Mouse (Mus musculus): ENCODE measurements around the gene Mybph.
"Not testable (repeated sequence)": the region's sequence is repeated elsewhere in the genome, so short reads cannot be mapped to it uniquely, and the experiment has no call there.

The Mybph gene

GRCm38 (mm10) chr1:134234455-134235390 lies 41.5 kb downstream of the Mybph start:
- peak; percentile 45 for DNase-seq

DNA sequence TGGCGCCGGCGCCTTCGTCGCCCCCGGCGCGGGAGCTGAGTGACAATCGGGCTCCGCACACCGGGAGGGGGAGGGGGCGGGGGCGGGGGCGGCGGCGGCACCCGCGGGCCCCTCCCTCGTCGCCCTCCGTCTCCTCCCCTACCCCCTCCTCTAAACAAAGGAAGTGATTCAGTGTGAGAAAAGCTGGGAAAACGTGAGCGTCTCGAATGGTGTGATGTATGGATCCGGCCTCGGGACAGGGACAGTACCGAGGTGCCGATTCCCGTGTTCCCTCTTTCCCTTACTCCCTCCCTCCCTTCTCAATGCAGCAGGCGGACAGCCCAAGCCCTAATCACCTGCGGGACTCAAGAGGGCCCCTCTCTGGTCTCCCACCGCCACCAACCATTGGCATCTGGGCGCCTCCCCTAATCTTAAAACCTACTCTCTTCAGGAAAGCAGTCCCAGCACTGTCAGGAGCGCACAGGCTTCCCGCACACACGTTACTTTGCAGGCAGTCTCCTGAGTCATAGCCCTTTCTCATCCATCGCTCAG lies 42.2 kb downstream of the Mybph start, which contains the start of gene Adora1:
Gene Adora1 (minus strand): TSS at position 41 of the 531 bp plus-strand sequence.
- no peak for DNase-seq

GRCm38 (mm10) chr1:134236142-134236541 lies 42.9 kb downstream of the Mybph start:
- no peak for DNase-seq

- peak; percentile 37 for DNase-seq
These were observed 44.2 kb downstream of the Mybph start for GRCm38 (mm10) chr1:134237438-134237837.

DNA sequence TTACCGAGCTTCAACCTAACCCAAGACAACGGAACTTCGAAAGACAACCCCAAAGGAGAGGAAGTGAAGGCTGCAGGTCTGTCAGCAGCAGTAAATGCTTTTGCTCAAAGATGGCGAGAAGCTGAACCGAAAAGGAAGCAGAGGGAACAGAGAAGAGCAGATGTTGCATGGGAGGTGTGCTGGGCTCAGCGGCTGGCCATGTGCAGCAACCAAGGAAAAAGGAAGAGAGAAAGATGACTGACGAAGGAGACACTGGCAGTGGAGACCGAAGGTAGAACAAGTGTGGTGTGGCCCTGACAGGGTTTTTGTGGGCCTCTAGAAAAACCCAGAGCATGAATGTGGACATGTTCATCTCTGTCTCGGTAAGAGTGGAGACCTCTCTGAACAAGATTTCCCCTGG lies 47.5 kb downstream of the Mybph start:
- no peak for DNase-seq

DNA sequence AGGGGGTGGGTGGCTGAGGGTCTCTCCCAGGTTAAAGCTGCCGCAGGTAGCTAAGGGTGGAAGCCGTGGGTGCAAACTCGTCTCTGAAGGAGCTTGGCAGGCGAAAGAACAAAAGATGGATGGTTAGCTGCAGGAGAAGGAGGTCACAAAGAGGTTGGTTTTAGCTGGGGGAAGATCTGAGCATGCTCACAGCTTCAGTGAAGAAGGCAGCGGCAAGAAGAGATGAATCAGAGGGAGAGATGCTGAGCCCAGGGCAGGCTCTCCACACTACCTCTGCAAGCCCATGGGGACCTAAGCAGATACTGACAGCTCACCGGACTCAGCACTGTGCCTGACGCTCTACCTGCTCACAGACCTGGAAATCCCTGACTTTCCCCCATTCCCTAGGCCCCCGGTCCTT lies 48.0 kb downstream of the Mybph start:
- no peak for DNase-seq

DNA sequence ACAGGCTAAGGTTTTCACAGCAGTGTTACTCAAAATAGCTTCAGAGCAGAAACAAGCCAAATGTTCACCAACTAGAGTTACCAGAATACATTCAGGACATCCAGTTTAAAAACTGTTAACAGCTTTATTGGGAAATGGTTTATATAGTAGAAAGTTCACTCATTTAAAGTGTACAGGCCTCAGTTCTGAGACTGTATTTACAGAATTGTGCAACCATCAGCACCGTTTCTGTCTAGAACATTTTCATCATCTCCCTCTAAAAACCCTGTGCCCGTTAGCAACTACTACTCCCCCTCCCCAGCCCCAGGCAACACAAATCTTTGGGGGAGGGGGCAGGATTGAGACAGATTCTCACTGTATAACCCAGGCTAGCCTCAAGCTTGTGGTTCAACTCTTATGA lies 49.0 kb downstream of the Mybph start:
- no peak for DNase-seq

DNA sequence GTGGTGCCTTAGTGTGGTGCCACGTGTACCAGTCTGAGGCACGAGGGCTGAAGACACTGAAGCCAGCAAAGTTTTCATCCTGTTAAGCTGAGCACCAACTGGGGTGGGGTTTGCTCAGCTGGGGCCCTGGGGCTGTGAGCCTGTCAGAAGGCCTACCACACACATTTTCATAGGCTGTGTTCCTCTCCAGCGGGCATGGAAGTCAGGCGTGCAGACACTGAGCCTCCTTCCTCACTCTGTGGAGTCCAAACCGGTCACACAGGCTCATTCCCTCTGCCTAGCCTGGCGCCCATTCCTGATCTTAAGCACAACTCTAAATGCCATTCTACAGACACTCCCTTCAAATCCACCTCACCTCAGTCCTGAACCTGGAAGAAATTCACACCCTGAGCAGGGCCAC lies 50.3 kb downstream of the Mybph start:
- DNase-seq, result peak; percentile 29

DNA sequence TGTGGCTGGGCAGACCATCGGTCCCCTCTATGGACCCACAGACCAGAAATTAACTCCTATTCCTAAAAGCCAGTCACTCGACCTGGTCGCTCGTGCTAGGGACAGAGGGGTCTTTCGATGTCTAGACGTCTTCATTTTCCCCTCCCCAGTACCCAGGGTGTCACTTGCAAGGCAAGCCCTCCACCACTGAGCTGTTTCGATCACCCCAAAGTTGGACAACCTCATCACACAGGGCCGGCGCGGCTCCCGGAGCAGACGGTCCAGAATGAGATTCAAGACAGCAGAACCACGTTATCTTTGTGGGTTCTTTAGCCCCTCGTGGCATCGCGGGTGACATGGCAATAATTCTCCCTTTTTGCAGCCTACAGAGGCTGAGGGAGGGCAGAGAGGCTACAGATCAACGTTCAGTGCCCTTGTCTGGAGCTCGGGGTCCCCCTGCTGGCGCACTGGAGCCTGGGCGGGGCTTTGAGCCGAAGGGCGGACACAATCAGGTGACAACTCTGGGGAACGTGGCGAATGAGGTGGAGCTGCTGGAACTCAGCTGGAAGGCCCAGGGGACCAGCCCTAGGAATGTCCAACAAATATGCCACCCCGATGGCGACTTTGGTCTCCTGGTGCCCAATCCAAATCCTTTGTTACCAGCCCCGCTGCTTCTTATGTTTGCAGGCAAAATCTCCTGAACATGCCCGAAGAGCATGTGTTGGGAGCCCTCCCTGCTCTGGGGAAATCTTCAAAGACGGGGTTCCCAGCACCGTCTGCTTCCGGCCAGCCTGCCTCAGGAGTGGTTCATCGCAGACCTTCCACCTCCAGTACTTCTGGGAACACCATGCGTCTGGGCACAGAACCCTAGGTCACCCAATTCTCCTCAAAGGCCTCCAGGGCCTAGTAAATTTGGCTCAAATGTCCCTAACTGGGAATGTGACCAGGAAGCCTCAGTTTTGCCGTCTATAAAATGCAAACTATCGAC lies 51.0 kb downstream of the Mybph start:
- peak; percentile 92 for DNase-seq

GRCm38 (mm10) chr1:134245004-134245717 lies 51.9 kb downstream of the Mybph start:
- no peak for DNase-seq

DNA sequence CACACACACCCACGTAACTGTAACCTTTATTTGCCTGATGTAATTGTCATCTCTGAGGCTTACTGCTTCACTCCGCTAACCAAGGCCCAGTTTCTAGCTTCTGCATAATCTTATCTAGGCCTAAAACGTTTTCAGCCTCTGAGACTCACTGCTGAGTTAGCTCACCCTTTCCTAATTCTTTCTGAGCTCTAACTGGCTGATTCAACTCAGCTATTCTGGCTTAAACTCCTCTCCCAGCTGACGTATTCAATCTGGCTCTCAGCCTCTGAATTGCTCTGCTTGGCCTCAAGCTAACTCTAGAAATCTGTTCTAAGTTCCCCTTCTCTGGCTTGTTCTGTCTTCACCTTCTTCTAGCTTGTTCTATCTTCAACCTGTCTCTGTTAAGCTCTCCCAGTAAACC lies 53.3 kb downstream of the Mybph start:
- no peak for DNase-seq

DNA sequence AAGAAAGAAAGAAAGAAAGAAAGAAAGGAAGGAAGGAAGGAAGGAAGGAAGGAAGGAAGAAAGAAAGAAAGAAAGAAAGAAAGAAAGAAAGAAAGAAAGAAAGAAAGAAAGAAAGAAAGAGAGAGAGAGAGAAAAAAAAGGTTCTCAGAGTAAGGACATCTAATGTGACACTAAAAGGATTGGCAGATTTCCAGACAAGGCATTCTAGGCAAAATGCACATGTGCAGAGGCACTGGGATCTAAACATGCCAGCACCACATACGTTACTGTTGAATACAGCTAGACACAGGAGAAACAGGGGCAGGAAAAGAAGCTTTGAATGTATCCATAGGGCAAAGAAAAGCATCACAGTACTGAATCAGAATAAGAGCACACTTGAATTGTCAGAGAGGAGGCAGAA lies 56.4 kb downstream of the Mybph start:
- not testable (repeated sequence) for DNase-seq
